In the genomic region with DNA sequence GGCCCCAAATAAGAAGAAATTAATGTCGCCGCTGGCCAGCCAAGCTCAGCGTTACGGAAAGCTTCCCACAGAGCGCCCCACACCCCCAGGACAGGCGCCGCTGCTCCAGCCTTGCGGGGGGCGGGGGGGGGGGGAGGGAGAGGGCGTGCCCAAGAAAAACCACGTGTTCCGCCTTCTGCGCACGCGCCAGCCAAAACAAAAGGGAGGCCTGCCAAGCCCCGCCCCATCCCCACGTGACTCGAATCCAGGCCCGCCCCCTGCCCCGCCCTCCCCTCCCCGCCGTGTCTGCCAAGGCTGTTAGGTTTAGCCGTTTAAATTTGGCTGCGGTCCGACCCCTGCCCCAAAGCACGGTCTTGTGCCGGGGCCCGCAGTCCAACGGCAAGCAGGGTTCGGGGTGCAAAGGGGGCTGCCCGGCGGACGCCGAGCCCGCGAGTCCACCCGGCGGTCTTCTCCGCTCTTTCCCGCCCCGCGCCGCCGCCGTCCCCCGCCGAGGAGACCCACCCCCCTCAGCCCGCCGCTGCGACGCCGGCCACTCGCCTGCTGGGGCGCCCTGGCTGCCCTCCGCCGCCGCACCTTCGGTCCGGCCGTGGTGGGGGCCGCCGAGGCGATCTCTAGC, we compare ENCODE assay signal across 8 mouse cellular contexts. TPM values are rescaled to one million over a fixed set of nuclear protein-coding genes. Genes with fewer than 3 reads are reported as not detected.
DNase-seq lines count a peak whose midpoint lies in the region; ATAC-seq and TF ChIP-seq lines count a peak whose summit lies in the region.

No protein-coding gene starts in this region.

- H3K4me3 ChIP-seq in erythroblast, embryonic 14.5 days (replicated peaks), result peak overlapping the region; percentile 93
- peak overlapping the region; percentile 80 for H3K4me3 ChIP-seq in heart, embryonic 12.5 days
- peak overlapping the region; percentile 81 for H3K4me3 ChIP-seq in liver, embryonic 11.5 days (ENCODE audit: low read depth, low read length)
- H3K4me3 ChIP-seq in myocyte, result peak overlapping the region; percentile 87

- peak overlapping the region; percentile 93 for H3K4me2 ChIP-seq in heart, embryonic 12.5 days
- peak overlapping the region; percentile 85 for H3K4me2 ChIP-seq in liver, embryonic 11.5 days
- peak overlapping the region; percentile 80 for H3K4me2 ChIP-seq in myocyte (ENCODE audit: low read depth)

- peak overlapping the region; percentile 56 for H3ac ChIP-seq in myocyte (ENCODE audit: control insufficient read depth, insufficient read length)

- H3K9ac ChIP-seq in heart, embryonic 12.5 days, result peak overlapping the region; percentile 94
- H3K9ac ChIP-seq in liver, embryonic 11.5 days (ENCODE audit: low read depth, low read length), result peak overlapping the region; percentile 89

- peak; percentile 41 for TF ChIP-seq POLR2A in myocyte (IDR thresholded peaks at IDR 0.05; ENCODE audit: insufficient read length, low read depth)

- peak; percentile 89 for ATAC-seq in heart, embryonic 12.5 days (ENCODE audit: insufficient number of reproducible peaks, low FRiP score)
- ATAC-seq in liver, embryonic 11.5 days (replicated peaks; ENCODE audit: low FRiP score), result peak; percentile 81

- H3K9me3 ChIP-seq in erythroblast, embryonic 14.5 days (ENCODE audit: control insufficient read depth, low read length), result no peaks in the 10 kb centered on the region
- H3K9me3 ChIP-seq in heart, embryonic 12.5 days (replicated peaks), result no peaks in the 10 kb centered on the region
- no peaks in the 10 kb centered on the region for H3K9me3 ChIP-seq in liver, embryonic 11.5 days (ENCODE audit: control insufficient read depth, low read length)

- no peaks in the 10 kb centered on the region for H3K36me3 ChIP-seq in erythroblast, embryonic 14.5 days (ENCODE audit: control insufficient read depth)
- no peaks in the 10 kb centered on the region for H3K36me3 ChIP-seq in heart, embryonic 12.5 days
- no peaks in the 10 kb centered on the region for H3K36me3 ChIP-seq in liver, embryonic 11.5 days (ENCODE audit: control insufficient read depth, insufficient read depth, low read length)
- H3K36me3 ChIP-seq in myocyte (ENCODE audit: control insufficient read depth, insufficient read depth), result no peaks in the 10 kb centered on the region

- peak overlapping the region; percentile 96 for H3K27ac ChIP-seq in heart, embryonic 12.5 days (ENCODE audit: poor library complexity, severe bottlenecking)
- H3K27ac ChIP-seq in liver, embryonic 11.5 days (ENCODE audit: low read depth, low read length), result peak overlapping the region; percentile 94

- H3K27me3 ChIP-seq in erythroblast, embryonic 14.5 days (ENCODE audit: control insufficient read depth), result peaks cover 3% of the 10 kb centered on the region
- H3K27me3 ChIP-seq in heart, embryonic 12.5 days (replicated peaks), result no peaks in the 10 kb centered on the region
- H3K27me3 ChIP-seq in liver, embryonic 11.5 days (replicated peaks; ENCODE audit: control insufficient read depth, insufficient read depth, low read length), result no peaks in the 10 kb centered on the region
- no peaks in the 10 kb centered on the region for H3K27me3 ChIP-seq in myocyte (ENCODE audit: control insufficient read depth, insufficient read depth, insufficient read length)

- peaks cover 37% of the 10 kb centered on the region for H3K79me2 ChIP-seq in myocyte (ENCODE audit: control insufficient read depth, insufficient read depth)

- peaks cover 32% of the 10 kb centered on the region for H3K4me1 ChIP-seq in erythroblast, embryonic 14.5 days (ENCODE audit: control insufficient read depth)
- peaks cover 8% of the 10 kb centered on the region for H3K4me1 ChIP-seq in heart, embryonic 12.5 days (replicated peaks)
- peaks cover 8% of the 10 kb centered on the region for H3K4me1 ChIP-seq in liver, embryonic 11.5 days (replicated peaks; ENCODE audit: control insufficient read depth, insufficient read depth, low read length)

- DNase-seq in CD4-positive, CD25-positive, alpha-beta regulatory T cell, adult 2 months (ENCODE audit: low read depth, low spot score), result peak; percentile 96
- peak; percentile 84 for DNase-seq in brain, embryonic 18.5 days (ENCODE audit: low read depth, low spot score)
- DNase-seq in kidney, postnatal 10 days, result peak; percentile 97
- peak; percentile 97 for DNase-seq in liver, embryonic 11.5 days (ENCODE audit: low spot score)
- DNase-seq in spleen, postnatal 4 days (ENCODE audit: low spot score in 2 of 2), result peak; percentile 95 to 99

- 0% methylated on average over 42 of the region's 63 CpGs for WGBS in heart, embryonic 12.5 days
- WGBS in liver, embryonic 11.5 days, result under 1% methylated on average over 60 of the region's 63 CpGs

TF ChIP-seq in myocyte, 11 proteins besides CTCF, POLR2A, EP300 and RAD21:
- TF ChIP-seq USF1 (IDR thresholded peaks at IDR 0.05; ENCODE audit: low read depth) (peak; percentile 66), POLR2AphosphoS2 (IDR thresholded peaks at IDR 0.05; ENCODE audit: insufficient read length, low read depth) (peak; percentile 74), REST (IDR thresholded peaks at IDR 0.05; ENCODE audit: insufficient read depth, insufficient read length) (no peak), TCF3 (IDR thresholded peaks at IDR 0.05; ENCODE audit: insufficient read length, low read depth) (no peak)

RNA-seq across cellular contexts. Expression of gene Kansl1l, which starts 0.4 kb away (rescaled TPM):
- polyA plus RNA-seq in erythroblast, embryonic 14.5 days (2012), result 0.14 TPM in 1 of 2 replicates, not detected in the other
- 12.1 and 13.1 TPM in 2 replicates for polyA plus RNA-seq in heart, embryonic 12.5 days (2016; fragmentation: Nextera tagmentation; extraction: Ambion mirVana)
- polyA plus RNA-seq in liver, embryonic 11.5 days (2014; fragmentation: Nextera tagmentation; extraction: Ambion mirVana), result 4.7 and 5.4 TPM in 2 replicates
- 4.4 TPM for polyA plus RNA-seq in myocyte (2012; fragmentation: generic; extraction: Trizol)

RNA-seq across cellular contexts. Expression of gene Acadl, which starts 46.1 kb away (rescaled TPM):
- polyA plus RNA-seq in erythroblast, embryonic 14.5 days (2012), result 0.47 and 0.61 TPM in 2 replicates
- 396 and 405 TPM in 2 replicates for polyA plus RNA-seq in heart, embryonic 12.5 days (2016; fragmentation: Nextera tagmentation; extraction: Ambion mirVana)
- 105 and 107 TPM in 2 replicates for polyA plus RNA-seq in liver, embryonic 11.5 days (2014; fragmentation: Nextera tagmentation; extraction: Ambion mirVana)
- polyA plus RNA-seq in myocyte (2012; fragmentation: generic; extraction: Trizol), result 141 TPM

Comparison
In these comparisons a context has a peak if more than half of its experiments do, and no peak if none do; other contexts are left out.
1. Peak in every context shown above with its lines: DNase-seq, ATAC-seq, H3K4me3 ChIP-seq and H3K27ac ChIP-seq.
2. RNA of gene Acadl, which starts 46.1 kb away (polyA plus RNA-seq): 396 to 405 TPM in heart, embryonic 12.5 days, 141 TPM in myocyte (single experiment) and 105 to 107 TPM in liver, embryonic 11.5 days; 0.47 to 0.61 TPM in erythroblast, embryonic 14.5 days; every median in the first group is over 10 times any median in the second.